Mouse (Mus musculus) liver, adult 2 months (tissue): ENCODE data around the gene Saysd1. TPM values are rescaled to one million over a fixed set of nuclear protein-coding genes. Genes with fewer than 3 reads are reported as not detected.
A peak's percentile ranks its signal among the peaks of the same experiment; 100 is the strongest.

ENCODE experiments used
- DNase-seq: peaks from one replicate; pipeline ENCODE4 v3.0.0-alpha.2; 2011; ENCODE audit warnings: low read depth, low spot score; ENCODE audit errors: extremely low read depth
- H3K27ac ChIP-seq: fragments of 200-500 bp; replicated peaks from 2 replicates; pipeline ENCODE4 v1.5.1; 2012; ENCODE audit warnings: low read depth, mild to moderate bottlenecking, control low read depth, inconsistent platforms, low read length; ENCODE audit not compliant: insufficient read depth
- H3K27me3 ChIP-seq: fragments of 200-500 bp; 2 replicates; pipeline ENCODE4 v1.6.1; 2012; ENCODE audit warnings: mild to moderate bottlenecking, moderate library complexity, low read length, inconsistent platforms; ENCODE audit not compliant: control insufficient read depth, insufficient read depth
- H3K36me3 ChIP-seq: fragments of 200-500 bp; 2 replicates; pipeline ENCODE4 v1.6.1; 2012; ENCODE audit warnings: low read length, inconsistent platforms; ENCODE audit not compliant: control insufficient read depth, insufficient read depth
- H3K4me1 ChIP-seq: fragments of 200-500 bp; 2 replicates; pipeline ENCODE4 v1.6.1; 2011; ENCODE audit warnings: low read length; ENCODE audit not compliant: control insufficient read depth, insufficient read depth
- H3K4me3 ChIP-seq: fragments of 200-500 bp; 2 replicates; pipeline ENCODE4 v1.5.1; 2011; ENCODE audit warnings: low read depth, mild to moderate bottlenecking, control low read depth, low read length, moderate library complexity; ENCODE audit not compliant: insufficient read depth
- H3K79me2 ChIP-seq: fragments of 200-500 bp; 2 replicates; pipeline ENCODE4 v1.6.1; 2012; ENCODE audit warnings: inconsistent platforms, mild to moderate bottlenecking, low read length, moderate library complexity; ENCODE audit not compliant: control insufficient read depth, insufficient read depth
- H3K9ac ChIP-seq: fragments of 200-500 bp; 2 replicates; pipeline ENCODE4 v1.6.1; 2012; ENCODE audit warnings: low read depth, mild to moderate bottlenecking, control low read depth, inconsistent platforms, low read length
- CTCF ChIP-seq: fragments of 200-500 bp; IDR thresholded peaks from 2 replicates; pipeline ENCODE4 v1.5.1; 2011; ENCODE audit warnings: low read depth, low read length, control low read depth
- POLR2A ChIP-seq: fragments of 200-500 bp; IDR thresholded peaks from 2 replicates; pipeline ENCODE4 v1.6.1; 2011; ENCODE audit warnings: low read length, control low read depth; ENCODE audit not compliant: insufficient read depth; ENCODE audit errors: extremely low read depth
- WGBS: fragments of 180-500 bp; shearing (Covaris S2); methylation state at CpG from one replicate; pipeline ENCODE4 v1.1.7; 2018; 5-methylcytosine and 5-hydroxymethylcytosine counted together
- polyA plus RNA-seq: library from polyadenylated mRNA; depleted of rRNA; stranded (reverse); fragments of >200 nt; gene quantifications from 2 replicates; pipeline ENCODE4 v1.2.3, GENCODE M21; 2012
- total RNA-seq: library from RNA; depleted of rRNA; stranded (reverse); fragments of >200 nt; gene quantifications from 2 replicates; pipeline ENCODE4 v1.2.3, GENCODE M21; 2014

Gene Saysd1
- total and polyA plus RNA-seq, 2 experiments: 4.1 to 10.0 TPM

- 9% methylated on average over 6 of the region's 6 CpGs for WGBS
- Histone ChIP-seq H3K79me2 (no peaks in the 10 kb centered on the region), H3K27me3 (no peaks in the 10 kb centered on the region), H3K4me3 (no peak overlapping the region), H3K36me3 (no peaks in the 10 kb centered on the region), H3K27ac (no peak overlapping the region), H3K4me1 (peaks cover 7% of the 10 kb centered on the region; the same call in 1 of the 2 replicates), H3K9ac (no peak overlapping the region)
- DNase-seq: peak; percentile 61
- TF ChIP-seq CTCF (peak; percentile 97), POLR2A (no peak)
These were observed 24.4 kb downstream of the Saysd1 start for GRCm38 (mm10) chr14:20113964-20114363.

- Histone ChIP-seq H3K4me1 (peaks cover 7% of the 10 kb centered on the region; the same call in 1 of the 2 replicates), H3K27me3 (no peaks in the 10 kb centered on the region), H3K27ac (no peak overlapping the region), H3K9ac (no peak overlapping the region), H3K4me3 (no peak overlapping the region), H3K36me3 (no peaks in the 10 kb centered on the region), H3K79me2 (no peaks in the 10 kb centered on the region)
- WGBS: 47% methylated on average over 7 of the region's 7 CpGs
- DNase-seq: peak; percentile 34
- TF ChIP-seq CTCF (no peak), POLR2A (no peak)
These were observed 25.0 kb downstream of the Saysd1 start for GRCm38 (mm10) chr14:20113189-20113961.

GRCm38 (mm10) chr14:20112218-20112617 is 26.1 kb downstream of the Saysd1 start:
- H3K36me3 ChIP-seq: no peaks in the 10 kb centered on the region
- WGBS: 90% methylated on average over 3 of the region's 3 CpGs
- TF ChIP-seq POLR2A (no peak), CTCF (0 out of 2 replicates have a peak, but pooled peaks have one; percentile 15)

GRCm38 (mm10) chr14:20110945-20111344 is 27.4 kb downstream of the Saysd1 start:
- Histone ChIP-seq H3K27me3 (no peaks in the 10 kb centered on the region), H3K4me1 (peaks cover 4% of the 10 kb centered on the region; the same call in 1 of the 2 replicates), H3K9ac (no peak overlapping the region), H3K27ac (no peak overlapping the region), H3K4me3 (no peak overlapping the region), H3K79me2 (no peaks in the 10 kb centered on the region), H3K36me3 (no peaks in the 10 kb centered on the region)
- TF ChIP-seq CTCF (no peak), POLR2A (no peak)
- no peak for DNase-seq
- 80% methylated on average over 1 of the region's 1 CpGs for WGBS

More at GRCm38 (mm10) chr14:20112218-20112617, 26.1 kb downstream of the Saysd1 start:
- Histone ChIP-seq H3K4me3 (no peak overlapping the region), H3K79me2 (no peaks in the 10 kb centered on the region), H3K27me3 (no peaks in the 10 kb centered on the region), H3K4me1 (peaks cover 7% of the 10 kb centered on the region; the same call in 1 of the 2 replicates), H3K9ac (no peak overlapping the region), H3K27ac (no peak overlapping the region)
- DNase-seq: no peak

- TF ChIP-seq CTCF (no peak), POLR2A (no peak)
- Histone ChIP-seq H3K27ac (no peak overlapping the region; the same call in 1 of the 2 replicates), H3K36me3 (no peaks in the 10 kb centered on the region)
These were observed 32.1 kb downstream of the Saysd1 start for GRCm38 (mm10) chr14:20106271-20106670.

GRCm38 (mm10) chr14:20103207-20103606 is 35.1 kb downstream of the Saysd1 start:
- Histone ChIP-seq H3K4me1 (no peaks in the 10 kb centered on the region; the same call in 1 of the 2 replicates), H3K79me2 (no peaks in the 10 kb centered on the region), H3K36me3 (no peaks in the 10 kb centered on the region), H3K9ac (no peak overlapping the region), H3K27ac (no peak overlapping the region), H3K27me3 (no peaks in the 10 kb centered on the region), H3K4me3 (no peak overlapping the region)
- 57% methylated on average over 4 of the region's 4 CpGs for WGBS
- DNase-seq: no peak
- TF ChIP-seq CTCF (no peak), POLR2A (no peak)

More at GRCm38 (mm10) chr14:20106271-20106670, 32.1 kb downstream of the Saysd1 start:
- no peaks in the 10 kb centered on the region for H3K27me3 ChIP-seq
- DNase-seq: no peak
- 58% methylated on average over 6 of the region's 6 CpGs for WGBS
- H3K79me2 ChIP-seq: no peaks in the 10 kb centered on the region
- no peaks in the 10 kb centered on the region; the same call in 1 of the 2 replicates for H3K4me1 ChIP-seq
- H3K9ac ChIP-seq: no peak overlapping the region
- no peak overlapping the region for H3K4me3 ChIP-seq
